Mouse (Mus musculus) leukemia stem cell, adult 10-12 weeks (primary cell): ENCODE results near the gene Phf21a. TPM values are rescaled to one million over a fixed set of nuclear protein-coding genes. Genes with fewer than 3 reads are reported as not detected.

Experiments used
- polyA plus RNA-seq: library from polyadenylated mRNA; stranded (reverse); fragments of >175 nt; gene quantifications from 2 replicates; pipeline ENCODE4 v1.2.3, GENCODE M21; 2012; ENCODE audit warnings: low replicate concordance

Gene Phf21a
- 6.9 and 17.0 TPM in 2 replicates for polyA plus RNA-seq

DNA sequence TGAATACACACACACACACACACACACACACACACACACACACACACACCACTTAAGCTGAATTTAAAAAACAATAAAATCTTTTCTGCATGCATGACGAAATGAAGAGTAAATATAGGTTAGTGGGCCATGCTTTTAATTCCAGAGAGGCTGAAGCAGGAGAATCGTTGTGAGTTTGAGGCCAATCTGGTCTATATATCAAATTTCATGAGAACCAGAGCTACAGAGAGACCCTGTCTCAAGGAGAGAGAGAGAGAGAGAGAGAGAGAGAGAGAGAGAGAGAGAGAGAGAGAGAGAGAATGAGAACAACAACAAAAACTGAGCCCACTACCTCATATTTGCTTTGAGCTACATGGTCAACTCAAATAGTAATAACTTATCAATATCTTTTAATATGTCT is at the start of gene Phf21a:
Phf21a (plus strand) TSS at position 301 of the 400 bp plus-strand sequence.

DNA sequence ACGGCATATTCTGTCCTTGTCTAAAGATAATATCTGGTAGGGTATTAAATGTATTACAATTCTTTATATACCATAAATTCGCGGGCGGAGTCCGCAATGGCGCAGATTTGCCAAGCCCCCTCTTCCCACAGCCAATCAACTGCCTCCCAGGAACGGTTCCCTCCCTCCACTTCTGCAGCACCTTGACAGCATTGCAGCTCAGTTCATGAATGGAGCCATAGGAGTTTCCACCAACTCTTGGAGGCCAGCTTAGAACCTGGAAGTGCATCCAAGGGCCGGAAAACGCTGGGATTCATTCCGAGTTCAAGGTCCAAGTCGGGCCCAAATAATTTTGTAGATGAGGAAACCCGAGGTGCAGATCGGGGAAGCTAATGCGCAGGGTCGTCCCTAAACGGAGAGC is 281.6 kb downstream of the Phf21a start, which contains the start of the genes Pex16 and Large2:
Pex16 (plus strand) TSS at position 163 of the 400 bp plus-strand sequence.
Large2 (minus strand) TSS at position 356 of the 400 bp plus-strand sequence.

GRCm38 (mm10) chr2:92381901-92382588 is 289.1 kb downstream of the Phf21a start, which contains the start of gene 1700029I15Rik:
Gene 1700029I15Rik, plus strand, starts transcription at chr2:92382538.

DNA sequence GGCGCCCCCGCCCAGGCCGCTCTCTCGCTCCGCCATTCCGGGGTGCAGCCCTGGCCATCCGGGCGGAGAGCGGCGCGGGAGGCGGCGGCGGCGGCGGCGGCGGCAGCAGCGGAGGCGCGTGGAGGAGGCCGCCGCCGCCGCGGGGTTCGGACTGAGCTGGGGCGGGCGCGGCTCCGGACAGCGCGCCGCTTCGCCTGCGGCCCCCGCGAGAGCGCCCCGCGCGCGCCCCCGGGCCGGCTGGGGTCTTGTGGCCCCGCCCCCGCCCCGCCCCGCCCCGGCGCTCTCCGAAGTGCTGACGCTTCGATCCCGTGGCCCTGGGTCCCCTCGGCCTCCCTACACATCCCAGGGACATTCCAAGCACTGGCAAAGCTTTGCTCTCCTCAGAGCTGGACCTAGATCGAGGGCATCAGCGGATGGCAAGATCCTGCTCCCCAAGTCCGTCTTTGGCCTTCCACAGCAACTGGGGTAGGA is 308.2 kb downstream of the Phf21a start, which contains the start of gene Mapk8ip1:
Mapk8ip1 (minus strand) TSS at position 173 of the 471 bp plus-strand sequence.

Other genes with a start within 250 kb of the Phf21a start
- gene Chrm4, start 165.9 kb upstream of the Phf21a start, polyA plus RNA-seq: 9.1 and 14.1 TPM in 2 replicates
- 6.0 and 9.2 TPM in 2 replicates for gene Mdk, start 160.8 kb upstream of the Phf21a start, polyA plus RNA-seq
- gene Gm9821, start 147.4 kb upstream of the Phf21a start, polyA plus RNA-seq: not detected in 2 replicates
- 197 and 231 TPM in 2 replicates for gene Dgkz, start 117.3 kb upstream of the Phf21a start, polyA plus RNA-seq
- gene Creb3l1, start 68.6 kb upstream of the Phf21a start, polyA plus RNA-seq: 2.0 and 3.2 TPM in 2 replicates